Mouse (Mus musculus): Measurements from ENCODE around the gene Recql.
"Not testable (repeated sequence)": the region's sequence is repeated elsewhere in the genome, so short reads cannot be mapped to it uniquely, and the experiment has no call there.

Gene Recql

DNA sequence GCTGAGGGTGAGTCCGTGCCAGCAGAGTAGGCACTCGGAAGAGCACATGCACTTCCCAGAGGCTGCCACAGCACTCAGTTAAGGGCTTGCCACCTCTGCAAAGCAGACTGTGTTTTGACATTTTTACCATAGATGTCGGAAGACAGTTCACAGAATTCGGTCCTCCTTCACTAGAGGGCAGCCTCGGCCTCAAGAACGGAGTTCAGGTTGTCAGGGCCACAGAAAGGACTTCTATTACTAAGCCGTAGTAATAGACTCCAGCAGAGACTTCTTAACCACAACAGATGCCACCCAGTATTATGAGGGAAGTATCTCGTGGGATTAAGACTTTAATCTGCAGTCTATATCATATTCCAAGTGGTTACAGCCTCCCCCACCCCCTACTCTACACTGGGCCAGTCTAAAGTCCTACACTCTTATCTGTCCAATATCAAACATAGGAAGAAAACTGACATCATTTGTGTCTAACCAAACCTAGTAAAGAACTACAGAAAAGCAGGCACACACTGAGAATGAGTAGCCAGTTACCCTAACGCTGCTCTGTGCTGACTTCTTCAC is 23.8 kb downstream of the Recql start:
- DNase-seq: no peak

DNA sequence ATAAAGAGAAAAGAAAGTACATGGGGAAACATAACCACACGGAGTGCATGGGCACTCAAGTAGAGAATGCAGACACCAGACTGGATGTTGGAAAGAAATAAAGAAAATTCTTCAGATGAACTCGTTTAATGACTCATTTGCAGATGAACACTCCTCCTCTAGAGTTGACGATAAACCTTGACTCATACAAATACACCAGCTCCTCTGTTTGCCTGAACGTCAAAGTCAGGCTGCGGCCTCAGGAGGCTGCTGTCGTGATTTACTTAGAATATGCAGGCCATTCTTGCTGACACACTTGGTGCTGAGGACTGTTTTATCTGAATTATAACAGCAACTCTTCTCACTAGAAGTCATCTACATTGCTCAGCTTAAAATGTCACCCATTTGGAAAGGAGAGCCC is 24.9 kb downstream of the Recql start:
- no peak for DNase-seq

GRCm38 (mm10) chr6:142357106-142357505 is 29.8 kb downstream of the Recql start:
- no peak for DNase-seq

DNA sequence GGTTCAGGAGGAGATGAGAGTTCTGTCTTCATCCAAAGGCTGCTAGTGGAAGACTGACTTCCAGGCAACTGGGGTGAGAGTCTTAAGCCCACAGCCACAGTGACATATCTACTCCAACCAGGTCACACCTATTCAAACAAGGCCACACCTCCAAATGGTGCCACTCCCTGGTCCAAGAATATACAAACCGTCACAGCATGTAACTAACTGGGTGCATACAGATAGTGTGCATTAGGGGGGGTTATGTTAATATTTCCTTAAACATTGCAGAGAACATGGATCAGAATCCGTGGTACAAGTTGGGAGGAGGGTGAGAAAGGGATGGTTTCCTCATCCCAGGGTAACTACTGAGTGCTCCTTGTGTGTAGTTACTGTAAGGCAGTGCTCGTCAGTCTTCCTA is 34.8 kb downstream of the Recql start:
- DNase-seq: not testable (repeated sequence)

DNA sequence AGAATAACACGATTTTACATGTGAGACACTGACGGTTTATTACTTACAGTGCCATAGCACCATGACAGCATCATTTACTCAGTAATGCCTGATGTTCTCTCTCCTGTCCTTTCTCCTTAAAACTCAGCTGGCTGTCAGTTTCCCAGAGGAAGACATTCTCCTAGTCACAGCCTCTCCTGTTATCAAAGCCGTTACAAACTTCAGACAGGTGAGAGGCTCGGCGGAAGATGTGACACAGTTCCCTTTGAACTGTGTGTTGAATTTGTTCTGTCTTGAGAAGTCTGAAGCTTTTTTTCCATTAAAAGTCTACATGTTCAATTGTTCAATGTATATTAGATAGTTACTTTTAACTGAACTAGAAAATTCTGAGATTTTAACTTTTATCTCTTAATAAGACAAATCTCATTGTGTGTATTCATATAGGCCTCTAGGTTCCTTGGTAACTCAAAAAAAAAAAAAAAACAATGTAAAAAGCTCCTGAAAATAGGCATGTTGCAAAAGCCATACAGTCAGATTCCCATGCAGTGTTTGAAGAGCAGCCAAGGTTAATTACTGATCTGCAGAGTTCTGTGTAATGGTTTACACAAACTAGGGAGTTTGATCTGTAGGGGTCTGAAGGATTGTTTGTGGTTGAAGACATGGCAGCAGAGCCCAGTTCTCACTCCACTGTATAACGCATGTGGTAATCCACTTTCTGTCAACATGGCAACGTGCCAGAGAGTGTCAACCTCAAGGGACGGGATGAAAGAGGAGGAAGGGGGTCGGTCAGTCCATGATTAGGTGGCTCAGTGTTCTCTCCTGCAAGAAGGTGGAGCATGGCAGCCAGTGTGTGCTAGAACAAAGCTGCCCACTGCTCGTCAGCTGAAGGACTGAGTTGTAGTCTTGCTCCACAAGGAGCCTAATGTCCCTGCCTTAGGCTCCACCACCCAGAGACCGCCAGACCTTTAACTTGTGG is 39.2 kb downstream of the Recql start:
- no peak for DNase-seq

DNA sequence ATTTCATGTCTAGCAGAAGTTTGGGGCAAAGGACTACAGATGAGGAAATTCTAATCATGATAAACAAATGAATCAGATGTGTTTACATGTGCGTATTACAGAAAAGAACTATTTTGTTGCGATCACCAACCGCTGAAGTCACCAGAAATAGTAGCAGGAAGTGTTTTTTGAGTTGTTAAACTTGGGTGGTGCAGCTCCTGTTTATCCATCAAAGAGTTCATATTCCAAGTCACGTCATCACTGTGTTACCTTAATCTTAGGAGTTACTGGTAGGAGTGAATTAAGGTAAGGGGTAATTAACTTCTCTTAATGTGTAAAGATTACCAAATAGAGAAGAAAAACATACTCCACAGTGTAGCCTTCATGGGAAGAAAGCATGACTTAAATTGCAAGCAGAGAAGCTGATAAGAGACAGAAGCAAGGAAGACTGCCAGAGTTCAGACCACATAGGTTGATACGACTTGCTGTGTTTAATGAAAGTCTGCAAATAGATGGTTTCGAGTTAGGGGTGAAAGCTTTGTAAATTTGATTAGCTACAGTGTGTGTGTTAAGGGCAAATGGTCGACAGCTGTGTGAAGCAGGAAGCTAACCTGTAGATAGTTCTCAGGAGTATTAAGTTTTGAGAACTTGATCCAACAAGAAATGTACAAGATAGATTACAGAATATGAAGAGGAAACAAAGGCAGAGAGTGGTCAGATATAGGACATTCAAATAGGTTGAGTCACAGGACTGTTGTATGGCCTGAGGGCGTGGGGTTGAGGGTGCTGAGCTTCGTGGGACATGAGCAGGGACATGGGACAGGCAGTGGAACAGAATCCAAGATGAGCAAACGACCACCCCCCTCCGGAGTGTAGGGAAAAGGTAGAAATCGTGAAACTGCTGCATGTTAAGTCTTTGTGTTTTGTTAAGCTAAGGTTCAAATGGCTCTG is 40.4 kb downstream of the Recql start:
- DNase-seq: no peak

- DNase-seq: peak; percentile 80
Measured at GRCm38 (mm10) chr6:142345440-142346038, 41.3 kb downstream of the Recql start, which contains the start of gene Pyroxd1. TSS of gene Pyroxd1 (plus strand) at chr6:142345654.

- no peak for DNase-seq
Measured at GRCm38 (mm10) chr6:142343561-142343960, 43.3 kb downstream of the Recql start.

DNA sequence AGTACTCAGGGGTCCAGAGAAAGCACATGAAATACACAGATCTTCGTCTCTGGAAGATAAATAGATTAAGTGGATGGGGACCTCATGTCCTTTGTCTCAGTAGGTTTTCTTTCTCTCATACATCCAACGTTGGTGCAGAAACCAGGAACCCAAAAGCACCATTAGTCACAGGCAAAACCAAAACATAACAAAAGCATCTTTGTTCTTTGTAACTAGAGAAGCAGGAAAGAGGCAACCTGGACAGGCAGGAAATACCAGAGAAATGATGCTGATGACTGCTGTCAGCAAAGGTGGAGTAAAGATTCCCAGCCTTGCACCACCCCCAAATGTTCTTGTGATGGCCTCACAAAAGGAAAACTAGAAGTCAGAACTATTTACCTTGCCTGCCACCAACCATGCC is 47.3 kb downstream of the Recql start:
- no peak for DNase-seq

DNA sequence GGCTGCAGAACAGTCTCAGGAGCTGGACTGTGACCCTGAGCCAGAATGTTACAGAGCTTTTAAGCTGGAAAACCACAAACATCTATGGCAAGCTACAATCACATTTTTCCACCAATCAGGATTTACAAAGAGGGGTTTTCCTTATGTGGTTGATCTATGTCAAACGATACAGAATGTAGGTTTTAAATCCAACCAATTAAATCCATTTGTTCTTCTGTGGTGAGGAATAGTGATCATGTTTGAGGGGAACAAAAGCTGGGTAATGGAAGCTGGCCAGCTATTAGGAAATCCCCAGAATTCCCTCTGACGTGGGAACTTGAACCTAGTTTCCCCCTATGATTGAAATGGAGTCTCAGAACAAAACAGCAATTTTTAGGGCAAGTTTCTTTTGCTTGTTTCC is 47.9 kb downstream of the Recql start:
- no peak for DNase-seq

DNA sequence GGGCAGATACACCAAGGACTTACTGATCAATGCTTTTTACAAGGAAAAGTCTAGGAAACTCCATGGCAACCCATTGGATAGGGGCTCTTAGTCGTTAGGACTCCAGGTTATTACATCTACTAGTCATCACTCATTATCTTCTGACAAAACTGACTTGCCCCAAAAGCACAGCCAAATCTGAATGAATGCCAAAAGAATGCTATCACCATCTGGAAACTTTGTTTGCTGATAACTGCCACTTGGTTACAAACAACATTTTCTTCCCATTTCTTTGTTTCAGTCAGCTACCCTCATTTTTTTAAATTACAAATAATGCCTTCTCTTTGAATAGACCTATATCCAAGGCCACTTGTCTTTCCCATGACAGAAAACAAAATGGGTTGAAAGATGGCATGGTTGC is 57.7 kb downstream of the Recql start:
- no peak for DNase-seq

GRCm38 (mm10) chr6:142326598-142326997 is 60.3 kb downstream of the Recql start:
- DNase-seq: no peak

DNA sequence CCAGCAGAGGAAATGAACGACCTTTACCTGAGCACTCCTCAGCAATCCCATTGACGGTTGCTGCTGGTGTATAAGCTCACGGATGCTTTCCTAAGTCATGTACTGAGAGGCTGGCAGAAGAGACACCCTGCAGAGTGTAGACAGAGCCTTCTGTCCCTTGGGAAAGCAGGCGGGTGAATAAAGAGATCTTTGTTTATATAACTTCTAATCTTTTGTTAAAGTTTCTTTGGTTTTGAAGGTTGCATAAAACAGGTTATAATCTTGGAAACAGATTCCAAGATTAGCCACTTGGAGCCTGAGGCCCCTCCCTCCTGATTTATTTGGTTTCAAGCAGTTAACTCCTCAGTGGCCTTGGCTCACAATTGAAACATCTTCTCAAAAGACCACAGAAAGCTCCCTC is 64.0 kb downstream of the Recql start, which contains the start of gene Slco1a5:
Gene Slco1a5 (minus strand): TSS at position 101 of the 400 bp plus-strand sequence.
- DNase-seq: no peak

DNA sequence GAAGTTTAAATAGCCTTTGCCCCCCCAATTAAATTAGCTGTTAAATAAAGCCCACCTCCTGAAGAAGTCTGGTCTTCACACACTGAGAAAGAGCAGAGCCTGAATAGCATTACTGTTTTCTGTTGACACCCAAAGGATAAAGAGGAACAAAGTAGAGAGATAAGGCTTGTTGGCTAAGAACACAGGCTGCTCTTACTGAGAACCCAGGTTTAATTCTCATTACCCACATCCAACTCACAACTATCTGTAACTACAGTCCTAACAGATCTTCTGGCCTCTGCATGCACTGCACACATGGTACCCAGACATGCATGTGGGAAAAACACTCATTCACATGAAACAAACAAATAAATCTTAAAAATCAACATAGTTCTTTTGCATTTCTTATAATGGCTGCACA is 69.8 kb downstream of the Recql start:
- DNase-seq: no peak

- no peak for DNase-seq
Measured at GRCm38 (mm10) chr6:142314285-142314684, 72.6 kb downstream of the Recql start.

DNA sequence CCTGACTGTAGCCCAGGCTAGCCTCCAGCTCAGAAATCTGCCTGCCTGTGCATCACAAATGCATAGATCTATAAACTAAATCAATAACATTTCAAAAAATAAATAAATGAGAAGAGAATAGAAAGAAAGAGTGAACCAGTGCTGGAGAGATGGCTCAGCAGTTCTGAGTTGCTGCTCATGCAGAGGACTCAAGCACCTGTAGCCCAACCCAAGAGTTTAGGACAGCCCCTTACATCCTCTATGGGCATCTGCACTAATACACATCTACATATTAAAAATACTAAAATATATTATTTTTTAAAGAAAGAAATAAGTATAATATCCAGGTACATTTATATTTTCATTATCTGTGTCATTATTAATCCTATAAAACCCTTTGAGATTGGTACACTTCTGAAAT is 81.8 kb downstream of the Recql start:
- no peak for DNase-seq
